Mouse (Mus musculus): Measurements from ENCODE around the gene C77080. TPM values are rescaled to one million over a fixed set of nuclear protein-coding genes. Genes with fewer than 3 reads are reported as not detected.
"Not testable (repeated sequence)": the region's sequence is repeated elsewhere in the genome, so short reads cannot be mapped to it uniquely, and the experiment has no call there.

C77080 gene
- polyA plus RNA-seq, 1 experiment from 2014 or later: 4.5 TPM

- no peak for ATAC-seq (ENCODE audit: low read depth)
- peaks cover 60% of the 10 kb centered on the region for H3K36me3 ChIP-seq (ENCODE audit: control insufficient read depth, insufficient read depth, low read length)
- no peak overlapping the region for H3K27ac ChIP-seq (ENCODE audit: low read depth, low read length)
- WGBS: 83% methylated on average over 7 of the region's 7 CpGs
- H3K9ac ChIP-seq (replicated peaks; ENCODE audit: low read depth, low read length): no peak overlapping the region
- no peaks in the 10 kb centered on the region for H3K9me3 ChIP-seq (ENCODE audit: control insufficient read depth, low read length)
- H3K27me3 ChIP-seq (ENCODE audit: control insufficient read depth, insufficient read depth, low read length): no peaks in the 10 kb centered on the region
- no peak overlapping the region for H3K4me2 ChIP-seq (ENCODE audit: low read depth, low read length)
- H3K4me1 ChIP-seq (ENCODE audit: control insufficient read depth, insufficient read depth, low read length): peaks cover 10% of the 10 kb centered on the region; the same call in 1 of the 2 replicates
- H3K4me3 ChIP-seq (ENCODE audit: low read depth, low read length): no peak overlapping the region
Observed at GRCm38 (mm10) chr4:129220376-129221089, 40.7 kb downstream of the C77080 start.

- H3K27ac ChIP-seq (ENCODE audit: low read depth, low read length): no peak overlapping the region
- no peak overlapping the region for H3K4me2 ChIP-seq (ENCODE audit: low read depth, low read length)
- no peaks in the 10 kb centered on the region for H3K9me3 ChIP-seq (ENCODE audit: control insufficient read depth, low read length)
- no peak overlapping the region for H3K4me3 ChIP-seq (ENCODE audit: low read depth, low read length)
- no peaks in the 10 kb centered on the region for H3K27me3 ChIP-seq (ENCODE audit: control insufficient read depth, insufficient read depth, low read length)
- H3K9ac ChIP-seq (replicated peaks; ENCODE audit: low read depth, low read length): no peak overlapping the region
- peaks cover 67% of the 10 kb centered on the region for H3K36me3 ChIP-seq (ENCODE audit: control insufficient read depth, insufficient read depth, low read length)
- no peak for ATAC-seq (ENCODE audit: low read depth)
- peaks cover 10% of the 10 kb centered on the region; the same call in 1 of the 2 replicates for H3K4me1 ChIP-seq (ENCODE audit: control insufficient read depth, insufficient read depth, low read length)
- WGBS: 92% methylated on average over 10 of the region's 10 CpGs
Observed at GRCm38 (mm10) chr4:129219198-129219597, 42.0 kb downstream of the C77080 start.

GRCm38 (mm10) chr4:129218569-129219175 is 42.5 kb downstream of the C77080 start:
- Histone ChIP-seq H3K27ac (ENCODE audit: low read depth, low read length) (no peak overlapping the region), H3K4me1 (ENCODE audit: control insufficient read depth, insufficient read depth, low read length) (peaks cover 7% of the 10 kb centered on the region; the same call in 1 of the 2 replicates), H3K27me3 (ENCODE audit: control insufficient read depth, insufficient read depth, low read length) (no peaks in the 10 kb centered on the region), H3K36me3 (ENCODE audit: control insufficient read depth, insufficient read depth, low read length) (peaks cover 67% of the 10 kb centered on the region), H3K9ac (replicated peaks; ENCODE audit: low read depth, low read length) (no peak overlapping the region), H3K4me2 (ENCODE audit: low read depth, low read length) (no peak overlapping the region), H3K4me3 (ENCODE audit: low read depth, low read length) (no peak overlapping the region), H3K9me3 (ENCODE audit: control insufficient read depth, low read length) (no peaks in the 10 kb centered on the region)
- ATAC-seq (ENCODE audit: low read depth): no peak
- 80% methylated on average over 7 of the region's 7 CpGs for WGBS

- not testable (repeated sequence) for H3K27me3 ChIP-seq (ENCODE audit: control insufficient read depth, insufficient read depth, low read length); H3K9ac ChIP-seq (replicated peaks; ENCODE audit: low read depth, low read length); H3K4me2 ChIP-seq (ENCODE audit: low read depth, low read length); H3K4me1 ChIP-seq (ENCODE audit: control insufficient read depth, insufficient read depth, low read length); H3K4me3 ChIP-seq (ENCODE audit: low read depth, low read length); H3K9me3 ChIP-seq (ENCODE audit: control insufficient read depth, low read length); H3K27ac ChIP-seq (ENCODE audit: low read depth, low read length); ATAC-seq (ENCODE audit: low read depth)
- WGBS: 71% methylated on average over 3 of the region's 3 CpGs
- peaks cover 57% of the 10 kb centered on the region for H3K36me3 ChIP-seq (ENCODE audit: control insufficient read depth, insufficient read depth, low read length)
Observed at GRCm38 (mm10) chr4:129212486-129212885, 48.7 kb downstream of the C77080 start.

GRCm38 (mm10) chr4:129211461-129211860 is 49.7 kb downstream of the C77080 start:
- H3K27me3 ChIP-seq (ENCODE audit: control insufficient read depth, insufficient read depth, low read length): no peaks in the 10 kb centered on the region
- no peaks in the 10 kb centered on the region for H3K9me3 ChIP-seq (ENCODE audit: control insufficient read depth, low read length)
- no peaks in the 10 kb centered on the region for H3K4me1 ChIP-seq (ENCODE audit: control insufficient read depth, insufficient read depth, low read length)
- no peak overlapping the region for H3K4me3 ChIP-seq (ENCODE audit: low read depth, low read length)
- no peak for ATAC-seq (ENCODE audit: low read depth)
- H3K4me2 ChIP-seq (ENCODE audit: low read depth, low read length): no peak overlapping the region
- peaks cover 58% of the 10 kb centered on the region for H3K36me3 ChIP-seq (ENCODE audit: control insufficient read depth, insufficient read depth, low read length)
- 87% methylated on average over 4 of the region's 4 CpGs for WGBS
- no peak overlapping the region for H3K27ac ChIP-seq (ENCODE audit: low read depth, low read length)
- H3K9ac ChIP-seq (replicated peaks; ENCODE audit: low read depth, low read length): no peak overlapping the region

- Histone ChIP-seq H3K4me2 (ENCODE audit: low read depth, low read length) (no peak overlapping the region), H3K27me3 (ENCODE audit: control insufficient read depth, insufficient read depth, low read length) (no peaks in the 10 kb centered on the region), H3K36me3 (ENCODE audit: control insufficient read depth, insufficient read depth, low read length) (peaks cover 60% of the 10 kb centered on the region), H3K4me1 (ENCODE audit: control insufficient read depth, insufficient read depth, low read length) (no peaks in the 10 kb centered on the region), H3K4me3 (ENCODE audit: low read depth, low read length) (no peak overlapping the region), H3K27ac (ENCODE audit: low read depth, low read length) (no peak overlapping the region), H3K9ac (replicated peaks; ENCODE audit: low read depth, low read length) (no peak overlapping the region), H3K9me3 (ENCODE audit: control insufficient read depth, low read length) (no peaks in the 10 kb centered on the region)
- no peak for ATAC-seq (ENCODE audit: low read depth)
- 56% methylated on average over 7 of the region's 7 CpGs for WGBS
Observed at GRCm38 (mm10) chr4:129209504-129209903, 51.7 kb downstream of the C77080 start.

GRCm38 (mm10) chr4:129206792-129207191 is 54.4 kb downstream of the C77080 start:
- no peak overlapping the region for H3K9ac ChIP-seq (replicated peaks; ENCODE audit: low read depth, low read length)
- no peak for ATAC-seq (ENCODE audit: low read depth)
- no peaks in the 10 kb centered on the region for H3K27me3 ChIP-seq (ENCODE audit: control insufficient read depth, insufficient read depth, low read length)
- no peaks in the 10 kb centered on the region for H3K9me3 ChIP-seq (ENCODE audit: control insufficient read depth, low read length)
- H3K4me1 ChIP-seq (ENCODE audit: control insufficient read depth, insufficient read depth, low read length): no peaks in the 10 kb centered on the region
- H3K4me3 ChIP-seq (ENCODE audit: low read depth, low read length): no peak overlapping the region
- H3K36me3 ChIP-seq (ENCODE audit: control insufficient read depth, insufficient read depth, low read length): peaks cover 66% of the 10 kb centered on the region
- no peak overlapping the region for H3K4me2 ChIP-seq (ENCODE audit: low read depth, low read length)
- WGBS: 93% methylated on average over 8 of the region's 8 CpGs
- no peak overlapping the region for H3K27ac ChIP-seq (ENCODE audit: low read depth, low read length)

GRCm38 (mm10) chr4:129204655-129205054 is 56.5 kb downstream of the C77080 start:
- Histone ChIP-seq H3K9me3 (ENCODE audit: control insufficient read depth, low read length) (no peaks in the 10 kb centered on the region), H3K4me1 (ENCODE audit: control insufficient read depth, insufficient read depth, low read length) (no peaks in the 10 kb centered on the region), H3K4me2 (ENCODE audit: low read depth, low read length) (no peak overlapping the region), H3K27ac (ENCODE audit: low read depth, low read length) (no peak overlapping the region), H3K4me3 (ENCODE audit: low read depth, low read length) (no peak overlapping the region), H3K36me3 (ENCODE audit: control insufficient read depth, insufficient read depth, low read length) (peaks cover 59% of the 10 kb centered on the region), H3K27me3 (ENCODE audit: control insufficient read depth, insufficient read depth, low read length) (no peaks in the 10 kb centered on the region), H3K9ac (replicated peaks; ENCODE audit: low read depth, low read length) (no peak overlapping the region)
- ATAC-seq (ENCODE audit: low read depth): no peak
- 97% methylated on average over 10 of the region's 10 CpGs for WGBS

- Histone ChIP-seq H3K9me3 (ENCODE audit: control insufficient read depth, low read length) (no peaks in the 10 kb centered on the region), H3K27me3 (ENCODE audit: control insufficient read depth, insufficient read depth, low read length) (no peaks in the 10 kb centered on the region), H3K27ac (ENCODE audit: low read depth, low read length) (no peak overlapping the region), H3K36me3 (ENCODE audit: control insufficient read depth, insufficient read depth, low read length) (peaks cover 33% of the 10 kb centered on the region), H3K4me2 (ENCODE audit: low read depth, low read length) (no peak overlapping the region), H3K4me3 (ENCODE audit: low read depth, low read length) (no peak overlapping the region), H3K9ac (replicated peaks; ENCODE audit: low read depth, low read length) (no peak overlapping the region), H3K4me1 (ENCODE audit: control insufficient read depth, insufficient read depth, low read length) (no peaks in the 10 kb centered on the region)
- ATAC-seq (ENCODE audit: low read depth): no peak
- WGBS: 98% methylated on average over 6 of the region's 6 CpGs
Observed at GRCm38 (mm10) chr4:129197514-129197913, 63.7 kb downstream of the C77080 start.

Measured in neural tube, embryonic 14.5 days (tissue).